Mouse (Mus musculus): Measurements from ENCODE around the gene Psors1c2. TPM values are rescaled to one million over a fixed set of nuclear protein-coding genes. Genes with fewer than 3 reads are reported as not detected.

Psors1c2 gene
- polyA plus RNA-seq, 1 experiment from 2014 or later, result 1.9 TPM

DNA sequence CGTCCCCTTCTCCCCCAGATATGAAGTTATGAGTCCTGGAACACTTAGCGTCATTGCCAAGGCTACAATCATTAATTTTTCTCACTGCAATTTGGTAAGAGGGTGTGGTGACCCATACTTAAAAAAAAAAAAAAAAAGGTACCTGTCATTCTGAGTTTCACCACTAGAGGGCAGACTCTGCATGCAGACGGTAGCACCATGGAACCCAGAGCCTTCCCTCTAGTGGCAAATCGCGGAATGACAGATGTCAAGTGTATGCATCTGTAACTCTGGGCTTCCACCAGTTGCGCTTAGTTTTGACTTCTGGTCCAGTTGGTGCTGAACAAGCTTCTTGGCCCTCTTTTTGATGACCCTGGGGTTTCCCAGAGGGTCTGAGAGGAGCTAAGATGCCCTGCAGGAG lies 45.2 kb downstream of the Psors1c2 start:
- Histone ChIP-seq H3K9me3 (ENCODE audit: control insufficient read depth, low read length) (no peaks in the 10 kb centered on the region), H3K4me1 (ENCODE audit: control insufficient read depth, insufficient read depth, low read length) (no peaks in the 10 kb centered on the region), H3K36me3 (ENCODE audit: control insufficient read depth, insufficient read depth, low read length) (no peaks in the 10 kb centered on the region), H3K9ac (ENCODE audit: low read depth, low read length) (no peak overlapping the region), H3K4me3 (ENCODE audit: low read depth, low read length) (no peak overlapping the region), H3K27me3 (replicated peaks; ENCODE audit: control insufficient read depth, insufficient read depth, low read length) (peaks cover 4% of the 10 kb centered on the region; the same call in 1 of the 2 replicates), H3K27ac (replicated peaks; ENCODE audit: low read depth, low read length) (no peak overlapping the region), H3K4me2 (ENCODE audit: low read depth, low read length) (no peak overlapping the region)
- 17% methylated on average over 6 of the region's 6 CpGs for WGBS
- ATAC-seq (ENCODE audit: low read depth) (no peak), DNase-seq (ENCODE audit: low spot score) (peak; percentile 82)

DNA sequence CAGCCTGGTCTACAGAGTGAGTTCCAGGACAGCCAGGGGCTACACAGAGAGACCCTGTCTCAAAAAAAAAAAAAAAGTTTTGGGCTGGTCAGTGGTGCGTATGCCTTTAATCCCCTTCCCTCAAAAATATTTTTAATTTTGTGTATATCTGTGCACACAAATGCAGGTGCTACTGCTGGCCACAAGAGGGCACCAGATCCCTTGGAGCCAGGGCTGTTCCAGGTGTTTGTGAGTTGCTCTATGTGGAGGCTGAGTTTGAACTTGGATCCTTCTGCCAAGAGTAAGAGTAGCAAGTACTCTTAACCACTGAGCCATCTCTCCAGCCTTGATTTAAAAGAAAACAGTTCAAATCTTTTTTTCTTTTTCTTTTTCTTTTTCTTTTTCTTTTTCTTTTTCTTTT lies 49.9 kb downstream of the Psors1c2 start:
- Histone ChIP-seq H3K4me3 (ENCODE audit: low read depth, low read length) (no peak overlapping the region), H3K27ac (replicated peaks; ENCODE audit: low read depth, low read length) (no peak overlapping the region), H3K9me3 (ENCODE audit: control insufficient read depth, low read length) (no peaks in the 10 kb centered on the region), H3K4me1 (ENCODE audit: control insufficient read depth, insufficient read depth, low read length) (no peaks in the 10 kb centered on the region), H3K4me2 (ENCODE audit: low read depth, low read length) (no peak overlapping the region), H3K9ac (ENCODE audit: low read depth, low read length) (no peak overlapping the region), H3K27me3 (replicated peaks; ENCODE audit: control insufficient read depth, insufficient read depth, low read length) (no peaks in the 10 kb centered on the region), H3K36me3 (ENCODE audit: control insufficient read depth, insufficient read depth, low read length) (no peaks in the 10 kb centered on the region)
- DNase-seq (ENCODE audit: low spot score) (no peak), ATAC-seq (ENCODE audit: low read depth) (0 out of 2 replicates have a peak, but pooled peaks have one; percentile 33)
- 83% methylated on average over 1 of the region's 1 CpGs for WGBS

Other genes with a start within 250 kb of the Psors1c2 start
- gene H2-Q1, start 212.8 kb upstream of the Psors1c2 start, polyA plus RNA-seq (2014; fragmentation: Nextera tagmentation; extraction: Ambion mirVana), result 0.25 TPM in 1 of 2 replicates, not detected in the other
- gene H2-Q2, start 191.0 kb upstream of the Psors1c2 start, polyA plus RNA-seq (2014; fragmentation: Nextera tagmentation; extraction: Ambion mirVana), result 0.22 and 0.62 TPM in 2 replicates
- 1.3 and 2.0 TPM in 2 replicates for gene H2-Q4, start 153.6 kb upstream of the Psors1c2 start, polyA plus RNA-seq (2014; fragmentation: Nextera tagmentation; extraction: Ambion mirVana)
- gene H2-Q6, start 108.4 kb upstream of the Psors1c2 start, polyA plus RNA-seq (2014; fragmentation: Nextera tagmentation; extraction: Ambion mirVana), result 0.14 and 0.29 TPM in 2 replicates
- 2.1 and 2.4 TPM in 2 replicates for gene H2-Q7, start 94.0 kb upstream of the Psors1c2 start, polyA plus RNA-seq (2014; fragmentation: Nextera tagmentation; extraction: Ambion mirVana)
- gene H2-Q10, start 63.1 kb upstream of the Psors1c2 start, polyA plus RNA-seq (2014; fragmentation: Nextera tagmentation; extraction: Ambion mirVana), result 0.35 TPM in 1 of 2 replicates, not detected in the other
- gene Pou5f1, start 27.2 kb upstream of the Psors1c2 start, polyA plus RNA-seq (2014; fragmentation: Nextera tagmentation; extraction: Ambion mirVana), result not detected in 2 replicates
- 82.9 and 83.2 TPM in 2 replicates for gene Tcf19, start 16.4 kb upstream of the Psors1c2 start, polyA plus RNA-seq (2014; fragmentation: Nextera tagmentation; extraction: Ambion mirVana)
- gene Cchcr1, start 16.1 kb upstream of the Psors1c2 start, polyA plus RNA-seq (2014; fragmentation: Nextera tagmentation; extraction: Ambion mirVana), result 10.5 and 12.2 TPM in 2 replicates
- 0.97 and 1.3 TPM in 2 replicates for gene Cdsn, start 18.9 kb downstream of the Psors1c2 start, polyA plus RNA-seq (2014; fragmentation: Nextera tagmentation; extraction: Ambion mirVana)
- gene 2300002M23Rik, start 34.2 kb downstream of the Psors1c2 start, polyA plus RNA-seq (2014; fragmentation: Nextera tagmentation; extraction: Ambion mirVana), result 0.47 and 1.3 TPM in 2 replicates
- 0.28 TPM in 1 of 2 replicates, not detected in the other for gene Sfta2, start 68.3 kb downstream of the Psors1c2 start, polyA plus RNA-seq (2014; fragmentation: Nextera tagmentation; extraction: Ambion mirVana)
- gene Gm9573, start 93.4 kb downstream of the Psors1c2 start, polyA plus RNA-seq (2014; fragmentation: Nextera tagmentation; extraction: Ambion mirVana), result 0.04 TPM in 1 of 2 replicates, not detected in the other
- gene Mucl3, start 110.5 kb downstream of the Psors1c2 start, polyA plus RNA-seq (2014; fragmentation: Nextera tagmentation; extraction: Ambion mirVana), result 0.08 TPM in 2 replicates
- 14.2 and 15.1 TPM in 2 replicates for gene Vars2, start 134.4 kb downstream of the Psors1c2 start, polyA plus RNA-seq (2014; fragmentation: Nextera tagmentation; extraction: Ambion mirVana)
- 34.8 and 35.3 TPM in 2 replicates for gene Gtf2h4, start 140.5 kb downstream of the Psors1c2 start, polyA plus RNA-seq (2014; fragmentation: Nextera tagmentation; extraction: Ambion mirVana)
- 50.6 and 54.1 TPM in 2 replicates for gene Ddr1, start 171.4 kb downstream of the Psors1c2 start, polyA plus RNA-seq (2014; fragmentation: Nextera tagmentation; extraction: Ambion mirVana)